Mouse (Mus musculus): ENCODE measurements around the gene Gucy2c.

The Gucy2c gene

GRCm38 (mm10) chr6:136723171-136723570, 58.4 kb downstream of the Gucy2c start:
- no peak for DNase-seq

DNA sequence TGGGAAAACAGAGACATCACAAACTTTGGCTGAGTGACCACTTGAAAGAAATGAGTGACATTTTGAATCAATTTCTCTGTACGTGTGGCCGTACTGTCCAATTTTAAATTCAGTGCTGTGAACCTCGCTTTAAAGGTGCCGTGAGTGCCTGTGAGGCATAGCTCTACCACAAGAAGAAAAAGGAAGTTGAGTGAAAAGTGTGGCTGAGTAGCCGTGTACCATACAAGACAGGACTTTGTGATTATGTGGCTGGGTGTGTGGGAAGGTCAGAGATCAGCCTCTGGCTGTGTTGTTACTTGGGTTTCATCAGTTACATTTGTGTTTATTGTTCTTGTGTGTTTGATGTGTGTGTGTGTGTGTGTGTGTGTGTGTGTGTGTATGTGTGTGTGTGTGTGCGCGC, 59.0 kb downstream of the Gucy2c start:
- DNase-seq, result no peak

- peak; percentile 72 for DNase-seq
Observed at GRCm38 (mm10) chr6:136721925-136722324, 59.6 kb downstream of the Gucy2c start.

DNA sequence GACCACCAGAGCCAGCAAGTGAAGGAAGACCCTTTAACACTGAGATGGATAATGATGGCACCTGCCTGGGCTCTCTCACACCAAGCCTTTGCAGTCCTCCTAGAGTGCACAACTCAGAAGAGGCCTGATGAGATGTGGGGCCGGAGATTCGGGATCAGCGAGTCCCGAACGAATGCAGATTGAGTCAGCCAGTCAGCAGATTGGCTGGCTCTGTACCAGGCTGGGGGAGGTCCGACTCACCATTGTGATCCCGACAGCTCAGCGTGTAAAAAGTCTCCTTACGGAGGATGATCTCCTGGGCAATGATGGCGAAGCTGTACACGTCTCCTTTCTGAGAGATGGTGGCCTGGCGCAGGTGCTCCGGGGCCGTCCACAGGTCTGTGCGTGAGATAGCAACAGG, 61.1 kb downstream of the Gucy2c start:
- DNase-seq, result no peak

DNA sequence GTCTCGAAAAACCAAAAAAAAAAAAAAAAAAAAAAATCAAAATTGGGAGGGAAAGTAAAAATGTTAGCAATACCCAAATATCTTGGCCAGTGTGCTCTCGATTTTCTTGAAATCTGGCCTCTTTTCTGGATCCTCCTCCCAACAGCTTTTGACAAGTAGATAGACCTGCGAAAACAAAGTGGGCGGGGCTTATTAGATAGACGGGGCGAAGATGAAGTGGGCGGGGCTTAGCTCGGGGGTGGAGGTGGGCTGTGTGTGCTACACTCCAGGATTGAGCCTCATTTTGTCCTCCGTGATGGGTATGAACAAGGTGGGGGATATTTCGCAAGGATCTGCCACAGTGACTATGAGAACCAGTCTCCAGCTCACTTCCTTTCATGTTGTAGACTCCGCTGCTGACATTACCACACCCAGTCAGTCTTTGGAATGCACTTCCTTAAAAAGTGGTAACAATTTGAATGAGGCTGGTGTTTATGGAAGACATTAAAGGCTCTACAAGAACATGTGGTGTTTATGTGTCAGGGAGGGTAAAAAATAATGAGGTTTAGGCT, 65.6 kb downstream of the Gucy2c start:
- DNase-seq, result no peak

DNA sequence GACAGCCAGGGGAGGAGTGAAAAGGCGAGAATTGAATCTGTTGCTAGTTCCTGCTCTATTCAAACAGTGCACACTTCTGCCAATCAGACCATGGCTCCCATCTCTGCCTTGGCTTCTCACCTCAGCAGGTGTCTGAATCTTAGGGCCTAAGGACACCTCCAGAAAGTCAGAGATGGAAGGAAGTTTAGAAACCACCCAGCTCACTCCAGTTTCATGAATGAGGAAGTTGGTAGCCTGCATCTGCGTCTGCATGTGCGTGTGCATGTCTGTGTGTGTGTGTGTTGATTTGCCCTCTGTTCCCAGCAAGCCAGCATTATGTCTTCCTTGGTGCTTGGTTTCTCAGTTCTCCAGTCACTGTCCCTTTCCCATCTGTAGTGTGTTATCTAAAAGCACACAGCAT, 67.5 kb downstream of the Gucy2c start:
- no peak for DNase-seq

DNA sequence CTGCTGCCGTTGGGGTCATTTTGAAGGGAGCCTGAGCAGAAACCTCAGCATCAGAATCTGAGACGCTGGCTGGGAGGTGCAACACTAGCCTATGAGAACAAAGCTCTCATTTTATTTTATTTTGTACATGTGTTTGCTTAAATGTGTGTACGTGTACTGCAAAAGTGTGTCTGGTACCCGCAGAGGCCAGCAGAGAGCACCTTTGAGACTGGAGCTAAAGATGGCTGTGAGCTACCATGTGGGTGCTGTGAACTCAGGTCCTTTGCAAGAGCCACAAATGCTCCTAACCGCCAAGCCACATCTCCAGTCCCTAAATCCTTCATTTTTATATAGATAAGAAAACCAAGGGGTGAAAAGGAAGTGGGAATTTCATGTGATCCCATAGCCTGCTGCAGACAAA, 71.2 kb downstream of the Gucy2c start:
- DNase-seq, result no peak

DNA sequence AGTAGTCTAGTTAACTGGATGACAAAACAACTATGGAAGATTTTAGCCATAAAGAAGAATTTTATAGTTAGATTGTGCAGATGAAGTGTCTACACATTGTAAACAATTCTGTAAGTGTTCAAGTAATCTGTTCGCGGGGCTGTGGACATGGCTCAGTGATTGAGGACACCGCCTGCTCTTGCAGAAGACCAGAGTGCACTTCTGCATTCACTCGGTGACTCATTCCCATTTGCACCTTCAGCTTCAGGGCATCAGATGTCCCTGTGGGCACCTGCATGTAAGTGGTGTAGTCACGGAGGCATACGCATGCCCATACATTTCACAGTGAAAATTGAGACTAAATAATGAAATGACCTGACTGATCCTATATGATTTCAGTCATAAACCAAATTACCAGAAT, 73.0 kb downstream of the Gucy2c start:
- no peak for DNase-seq

DNA sequence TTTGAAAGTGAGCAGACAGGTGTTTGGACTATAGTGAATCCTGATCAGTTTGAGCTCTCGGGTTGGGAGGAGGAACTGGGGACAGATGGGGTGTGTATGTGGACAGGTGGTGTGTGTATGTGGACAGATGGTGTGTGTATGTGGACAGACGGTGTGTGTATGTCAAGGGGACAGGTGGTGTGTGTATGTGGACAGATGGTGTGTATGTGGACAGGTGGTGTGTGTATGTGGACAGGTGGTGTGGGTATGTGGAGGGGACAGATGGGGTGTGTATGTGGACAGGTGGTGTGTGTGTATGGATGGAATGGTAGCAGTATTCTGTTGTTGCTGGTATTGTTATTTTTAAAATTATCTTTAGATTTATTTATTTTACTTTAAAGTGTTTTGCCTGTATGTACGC, 79.7 kb downstream of the Gucy2c start:
- DNase-seq, result no peak

GRCm38 (mm10) chr6:136701185-136701584, 80.4 kb downstream of the Gucy2c start:
- no peak for DNase-seq

GRCm38 (mm10) chr6:136691314-136691713, 90.3 kb downstream of the Gucy2c start:
- no peak for DNase-seq

GRCm38 (mm10) chr6:136690527-136690926, 91.0 kb downstream of the Gucy2c start:
- DNase-seq, result no peak

DNA sequence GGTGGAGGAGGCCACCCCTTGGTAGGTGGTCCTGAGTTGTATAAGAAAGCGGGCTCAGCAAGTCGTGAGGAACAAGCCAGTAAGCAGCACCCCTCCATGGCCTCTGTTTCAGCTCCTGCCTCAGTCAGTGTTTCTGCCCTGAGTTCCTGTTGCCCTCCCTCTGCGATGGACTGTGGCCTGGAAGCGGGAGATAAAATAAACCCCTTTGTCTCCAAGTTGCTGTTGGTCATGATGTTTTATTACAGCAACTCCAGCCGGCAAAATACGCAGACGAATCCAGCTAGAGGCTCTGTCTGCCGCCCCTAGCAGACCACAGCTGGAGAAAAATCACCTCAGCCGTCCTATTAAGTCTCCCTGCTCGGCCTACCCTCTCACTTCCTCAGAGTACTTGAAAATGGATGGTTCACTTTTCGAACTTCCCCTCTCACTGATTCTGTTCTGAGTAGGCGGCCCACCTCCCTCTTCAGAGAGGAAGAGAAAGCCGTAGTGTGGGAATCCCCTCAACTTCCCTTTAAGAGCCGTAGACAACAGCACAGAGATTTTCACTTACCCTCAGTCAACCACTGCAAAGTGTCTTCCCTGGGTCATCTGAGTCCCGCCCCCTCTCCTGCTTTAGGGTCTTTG, 91.7 kb downstream of the Gucy2c start:
- no peak for DNase-seq

DNA sequence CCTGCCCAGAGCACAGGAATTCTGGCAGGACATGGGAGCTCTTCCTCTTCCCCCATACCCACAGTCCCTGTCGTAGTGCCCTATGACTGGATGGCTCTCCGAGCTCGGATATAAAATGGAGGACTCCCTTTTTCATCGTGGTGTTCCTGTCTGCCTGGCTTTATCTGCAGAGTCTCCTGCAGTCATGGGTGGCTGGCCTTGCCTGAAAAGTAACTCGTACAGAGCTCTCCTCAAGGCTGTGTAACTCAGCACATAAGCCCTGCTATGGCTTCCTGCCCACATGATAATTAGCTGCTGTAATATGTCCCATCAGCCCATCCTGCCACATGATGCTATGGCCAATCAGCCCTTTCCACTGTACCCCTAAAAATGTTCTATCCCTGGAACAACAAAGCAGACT, 96.1 kb downstream of the Gucy2c start:
- no peak for DNase-seq

- no peak for DNase-seq
Observed at GRCm38 (mm10) chr6:136683410-136684334, 97.9 kb downstream of the Gucy2c start.

GRCm38 (mm10) chr6:136679381-136679780, 102.2 kb downstream of the Gucy2c start:
- DNase-seq, result no peak

GRCm38 (mm10) chr6:136674935-136675334, 106.6 kb downstream of the Gucy2c start:
- no peak for DNase-seq

DNA sequence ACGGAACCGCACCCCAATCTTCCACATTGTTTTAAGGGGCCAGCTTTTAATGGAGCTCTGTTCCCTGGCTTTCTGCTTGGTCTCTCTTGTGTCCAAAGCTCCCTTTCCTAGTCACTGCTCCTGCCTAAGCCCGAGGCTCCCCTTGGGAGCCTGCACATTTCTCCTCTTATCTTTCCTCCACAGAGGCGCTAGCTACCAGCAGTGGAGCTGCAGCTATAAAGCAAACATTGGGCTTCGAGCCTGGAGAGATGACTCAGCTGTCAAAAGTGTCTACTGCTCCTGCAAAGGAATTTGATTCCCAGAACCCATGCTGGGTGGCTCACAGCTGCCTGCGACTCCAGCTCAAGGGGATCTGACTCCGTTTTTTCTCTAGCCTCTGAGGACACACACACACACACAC, 109.1 kb downstream of the Gucy2c start:
- DNase-seq, result peak; percentile 83

GRCm38 (mm10) chr6:136669274-136669673, 112.3 kb downstream of the Gucy2c start:
- DNase-seq, result no peak

- DNase-seq, result no peak
Observed at GRCm38 (mm10) chr6:136668266-136668986, 113.1 kb downstream of the Gucy2c start.

GRCm38 (mm10) chr6:136662063-136662462, 119.5 kb downstream of the Gucy2c start:
- DNase-seq, result no peak

- peak; percentile 77 for DNase-seq
Observed at GRCm38 (mm10) chr6:136661706-136662016, 119.9 kb downstream of the Gucy2c start, which contains the start of gene Plbd1. Plbd1 (minus strand) TSS chr6:136661928.

Data from lung, postnatal 10 days (tissue).